Mouse (Mus musculus) hindbrain, embryonic 15.5 days (tissue): Measurements from ENCODE around the gene Olfr1402. TPM values are rescaled to one million over a fixed set of nuclear protein-coding genes. Genes with fewer than 3 reads are reported as not detected.

ENCODE experiments used
- ATAC-seq: fragments of 200-750 bp; cut with Nextera tagmentation; 2 replicates; pipeline ENCODE4 v1.8.0; 2017; ENCODE audit warnings: low read depth, moderate number of reproducible peaks, moderate TSS enrichment; ENCODE audit not compliant: low FRiP score
- H3K27ac ChIP-seq: fragments of 300-500 bp; sonication (generic); replicated peaks from 2 replicates; pipeline ENCODE4 v1.5.1; 2015; ENCODE audit warnings: mild to moderate bottlenecking, inconsistent platforms
- H3K27me3 ChIP-seq: fragments of 300-500 bp; sonication (generic); 2 replicates; pipeline ENCODE4 v1.6.1; 2015; ENCODE audit warnings: control low read depth, inconsistent platforms
- H3K36me3 ChIP-seq: fragments of 300-500 bp; sonication (generic); 2 replicates; pipeline ENCODE4 v1.6.1; 2015; ENCODE audit warnings: control low read depth, inconsistent platforms
- H3K4me1 ChIP-seq: fragments of 300-500 bp; sonication (generic); replicated peaks from 2 replicates; pipeline ENCODE4 v1.6.1; 2015; ENCODE audit warnings: control low read depth, inconsistent platforms
- H3K4me2 ChIP-seq: fragments of 300-500 bp; sonication (generic); 2 replicates; pipeline ENCODE4 v1.6.1; 2015; ENCODE audit warnings: moderate library complexity, mild to moderate bottlenecking, inconsistent platforms
- H3K4me3 ChIP-seq: fragments of 300-500 bp; sonication (generic); 2 replicates; pipeline ENCODE4 v1.5.1; 2015; ENCODE audit warnings: mild to moderate bottlenecking, inconsistent platforms
- H3K9ac ChIP-seq: fragments of 300-500 bp; sonication (generic); 2 replicates; pipeline ENCODE4 v1.6.1; 2015; ENCODE audit warnings: inconsistent platforms
- H3K9me3 ChIP-seq: fragments of 300-500 bp; sonication (generic); 2 replicates; pipeline ENCODE4 v1.6.1; 2016; ENCODE audit warnings: control low read depth, inconsistent platforms
- WGBS: fragments of 180-500 bp; shearing (Covaris S2); methylation state at CpG from one replicate; pipeline ENCODE4 v1.1.7; 2015; 5-methylcytosine and 5-hydroxymethylcytosine counted together
- polyA plus RNA-seq: library from polyadenylated mRNA; unstranded; fragments of >200 nt; fragmentation: Nextera tagmentation; extraction: Ambion mirVana; gene quantifications from 2 replicates; pipeline ENCODE4 v1.2.1, GENCODE M21; 2015

Olfr1402 gene
- not detected in 2 replicates for polyA plus RNA-seq

DNA sequence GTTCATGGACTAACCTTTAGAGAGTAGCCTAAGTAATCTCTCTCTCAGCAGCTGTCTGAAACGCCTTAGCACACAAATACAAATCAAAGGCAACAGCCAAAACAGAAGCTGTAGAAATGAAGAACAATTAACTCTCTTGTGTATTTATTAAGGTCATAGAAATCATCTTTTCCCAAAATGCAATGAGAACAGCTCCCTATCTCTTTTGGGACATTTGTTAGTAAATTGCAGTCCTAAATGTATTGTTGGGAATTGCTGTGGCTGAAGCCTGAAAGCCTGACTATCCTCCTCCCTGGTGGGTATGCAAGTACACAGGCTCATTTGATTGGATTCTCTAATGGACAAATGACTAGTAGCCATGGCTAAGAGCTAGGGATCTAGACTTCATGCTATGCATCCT is at the start of gene Olfr1402:
Olfr1402 (minus strand) TSS at position 101 of the 400 bp plus-strand sequence.
- ATAC-seq, result no peak
- no peaks in the 10 kb centered on the region for H3K9me3 ChIP-seq

DNA sequence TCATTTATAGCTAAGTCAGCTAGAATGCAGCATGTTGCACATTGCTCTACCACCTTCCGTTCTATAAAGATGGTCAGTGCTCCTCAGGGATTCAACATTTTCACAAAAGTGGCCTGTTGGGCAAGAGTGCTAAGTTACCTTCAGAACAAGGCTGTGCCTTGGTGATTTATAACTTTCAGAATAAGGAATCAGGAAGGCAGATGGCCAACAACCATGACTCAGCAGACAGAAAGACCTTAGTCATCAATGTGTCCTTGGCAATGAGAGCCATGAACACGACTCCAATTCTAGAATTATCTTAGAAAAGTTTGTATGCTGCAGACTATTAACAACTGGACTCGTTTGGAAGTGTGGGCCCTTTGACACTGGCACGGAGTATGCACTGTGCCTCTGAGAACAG is 33.5 kb upstream of the Olfr1402 start:
- Histone ChIP-seq H3K27me3 (no peaks in the 10 kb centered on the region), H3K4me2 (no peak overlapping the region), H3K9me3 (no peaks in the 10 kb centered on the region), H3K36me3 (no peaks in the 10 kb centered on the region), H3K9ac (no peak overlapping the region), H3K27ac (no peak overlapping the region), H3K4me3 (no peak overlapping the region), H3K4me1 (no peaks in the 10 kb centered on the region)
- ATAC-seq, result no peak
- WGBS, result 87% methylated on average over 4 of the region's 4 CpGs

More for the DNA sequence above, at the start of gene Olfr1402:
- H3K4me2 ChIP-seq, result no peak within 1 kb of the TSS
- H3K27ac ChIP-seq, result no peak within 1 kb of the TSS
- 79% methylated on average over 1 of the region's 1 CpGs for WGBS
- no peak within 1 kb of the TSS for H3K4me3 ChIP-seq
- H3K9ac ChIP-seq, result no peak within 1 kb of the TSS
- H3K36me3 ChIP-seq, result no peaks in the 10 kb centered on the region
- no peaks in the 10 kb centered on the region for H3K4me1 ChIP-seq
- no peaks in the 10 kb centered on the region for H3K27me3 ChIP-seq

GRCm38 (mm10) chr3:97438619-97439018 is 16.8 kb upstream of the Olfr1402 start:
- no peaks in the 10 kb centered on the region for H3K9me3 ChIP-seq
- no peak overlapping the region for H3K9ac ChIP-seq
- no peak overlapping the region for H3K4me2 ChIP-seq
- H3K27me3 ChIP-seq, result no peaks in the 10 kb centered on the region
- no peaks in the 10 kb centered on the region for H3K36me3 ChIP-seq
- no peak for ATAC-seq
- no peak overlapping the region for H3K27ac ChIP-seq
- no peaks in the 10 kb centered on the region for H3K4me1 ChIP-seq
- WGBS, result 98% methylated on average over 2 of the region's 2 CpGs
- no peak overlapping the region for H3K4me3 ChIP-seq

GRCm38 (mm10) chr3:97394289-97394688 is 27.5 kb downstream of the Olfr1402 start:
- 61% methylated on average over 1 of the region's 1 CpGs for WGBS
- no peak for ATAC-seq

DNA sequence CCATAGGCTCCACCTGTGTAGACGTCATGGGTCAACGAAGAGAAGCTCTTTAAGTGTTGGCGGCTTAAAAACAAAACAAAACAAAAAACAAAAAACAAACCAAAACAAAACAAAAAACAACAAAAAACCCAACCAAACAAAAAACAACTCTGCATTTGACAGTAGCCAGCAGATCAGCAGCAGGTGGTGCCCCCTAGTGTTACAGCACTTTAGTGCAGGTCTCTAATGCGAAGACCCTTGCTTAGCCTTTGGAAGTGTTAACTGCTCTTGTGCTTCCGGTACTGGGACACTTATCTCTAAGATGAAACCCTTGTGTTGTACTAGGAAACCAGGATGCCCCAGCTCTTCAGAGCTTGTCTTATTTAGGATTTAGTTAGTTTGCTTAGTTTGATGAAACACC is 28.7 kb downstream of the Olfr1402 start:
- H3K4me3 ChIP-seq, result no peak overlapping the region
- 78% methylated on average over 5 of the region's 5 CpGs for WGBS
- H3K4me2 ChIP-seq, result no peak overlapping the region
- no peak overlapping the region for H3K27ac ChIP-seq
- ATAC-seq, result no peak
- no peaks in the 10 kb centered on the region for H3K27me3 ChIP-seq
- no peaks in the 10 kb centered on the region for H3K4me1 ChIP-seq
- H3K36me3 ChIP-seq, result no peaks in the 10 kb centered on the region
- H3K9ac ChIP-seq, result no peak overlapping the region
- no peaks in the 10 kb centered on the region for H3K9me3 ChIP-seq

More at GRCm38 (mm10) chr3:97394289-97394688, 27.5 kb downstream of the Olfr1402 start:
- Histone ChIP-seq H3K4me1 (no peaks in the 10 kb centered on the region), H3K27me3 (no peaks in the 10 kb centered on the region), H3K9me3 (no peaks in the 10 kb centered on the region), H3K27ac (no peak overlapping the region), H3K36me3 (no peaks in the 10 kb centered on the region), H3K9ac (no peak overlapping the region), H3K4me2 (no peak overlapping the region), H3K4me3 (no peak overlapping the region)

DNA sequence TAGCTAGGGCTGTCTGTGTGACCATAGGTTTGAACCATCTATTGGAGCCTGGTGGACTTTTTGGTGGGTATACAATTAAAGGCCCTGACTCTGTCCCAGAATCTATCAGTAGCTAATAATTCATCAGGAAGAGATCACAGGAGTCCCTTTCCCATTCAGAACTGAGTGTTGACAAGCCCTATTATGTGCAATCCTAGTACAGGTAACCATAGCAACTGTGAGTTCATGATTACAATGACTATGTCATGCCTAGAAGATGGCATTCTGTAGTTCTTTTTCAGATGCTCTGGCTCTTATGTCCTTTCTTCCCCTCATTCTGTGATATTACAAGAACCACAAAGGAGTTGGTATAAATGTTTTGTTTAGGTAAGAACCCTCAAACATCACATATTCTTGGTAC is 51.4 kb downstream of the Olfr1402 start:
- no peak for ATAC-seq
- H3K4me3 ChIP-seq, result no peak overlapping the region
- H3K9ac ChIP-seq, result no peak overlapping the region
- H3K4me2 ChIP-seq, result no peak overlapping the region
- H3K9me3 ChIP-seq, result no peaks in the 10 kb centered on the region
- no peaks in the 10 kb centered on the region for H3K27me3 ChIP-seq
- H3K36me3 ChIP-seq, result no peaks in the 10 kb centered on the region
- no peak overlapping the region for H3K27ac ChIP-seq
- H3K4me1 ChIP-seq, result no peaks in the 10 kb centered on the region

- no peaks in the 10 kb centered on the region for H3K9me3 ChIP-seq
- no peak for ATAC-seq
- H3K27me3 ChIP-seq, result no peaks in the 10 kb centered on the region
- H3K4me1 ChIP-seq, result no peaks in the 10 kb centered on the region
- H3K36me3 ChIP-seq, result no peaks in the 10 kb centered on the region
- H3K4me2 ChIP-seq, result no peak overlapping the region
- 73% methylated on average over 3 of the region's 3 CpGs for WGBS
- no peak overlapping the region for H3K27ac ChIP-seq
- H3K4me3 ChIP-seq, result no peak overlapping the region
- no peak overlapping the region for H3K9ac ChIP-seq
These were observed 58.3 kb downstream of the Olfr1402 start for GRCm38 (mm10) chr3:97363418-97364098.

GRCm38 (mm10) chr3:97358448-97358847 is 63.4 kb downstream of the Olfr1402 start:
- H3K27ac ChIP-seq, result no peak overlapping the region
- no peak overlapping the region for H3K9ac ChIP-seq
- H3K4me2 ChIP-seq, result no peak overlapping the region
- H3K4me1 ChIP-seq, result no peaks in the 10 kb centered on the region
- H3K9me3 ChIP-seq, result no peaks in the 10 kb centered on the region
- ATAC-seq, result no peak
- WGBS, result 29% methylated on average over 1 of the region's 1 CpGs
- H3K4me3 ChIP-seq, result no peak overlapping the region
- H3K27me3 ChIP-seq, result no peaks in the 10 kb centered on the region
- no peaks in the 10 kb centered on the region for H3K36me3 ChIP-seq

Other genes with a start within 250 kb of the Olfr1402 start
- gene Bcl9, start 124.1 kb downstream of the Olfr1402 start, polyA plus RNA-seq, result 72.6 and 82.7 TPM in 2 replicates
- 6.3 and 6.7 TPM in 2 replicates for gene Chd1l, start 188.2 kb upstream of the Olfr1402 start, polyA plus RNA-seq
- gene Fmo5, start 206.8 kb upstream of the Olfr1402 start, polyA plus RNA-seq, result 0.62 and 1.2 TPM in 2 replicates
- 15.0 and 15.5 TPM in 2 replicates for gene Prkab2, start 236.2 kb upstream of the Olfr1402 start, polyA plus RNA-seq